Mouse (Mus musculus): ENCODE results near the gene Pms2.
A peak's percentile ranks its signal among the peaks of the same experiment; 100 is the strongest.

Pms2 gene

GRCm38 (mm10) chr5:143909417-143910400, at the start of gene Pms2, which contains the start of gene Aimp2:
Gene Pms2, plus strand, starts transcription at chr5:143909964.
Gene Aimp2, minus strand, starts transcription at chr5:143909847.
- DNase-seq (ENCODE audit: extremely low read depth, insufficient read length, low spot score) = peak; percentile 94

- DNase-seq (ENCODE audit: extremely low read depth, insufficient read length, low spot score) = no peak
These were observed 38.1 kb upstream of the Pms2 start for GRCm38 (mm10) chr5:143871547-143872169.

GRCm38 (mm10) chr5:143874571-143874970, 35.2 kb upstream of the Pms2 start:
- no peak for DNase-seq (ENCODE audit: extremely low read depth, insufficient read length, low spot score)

- DNase-seq (ENCODE audit: extremely low read depth, insufficient read length, low spot score) = no peak
These were observed 24.5 kb upstream of the Pms2 start for GRCm38 (mm10) chr5:143885274-143885673.

- DNase-seq (ENCODE audit: extremely low read depth, insufficient read length, low spot score) = no peak
These were observed 19.0 kb upstream of the Pms2 start for GRCm38 (mm10) chr5:143890741-143891140.

- no peak for DNase-seq (ENCODE audit: extremely low read depth, insufficient read length, low spot score)
These were observed 17.4 kb upstream of the Pms2 start for GRCm38 (mm10) chr5:143892255-143892886.

- no peak for DNase-seq (ENCODE audit: extremely low read depth, insufficient read length, low spot score)
These were observed 16.4 kb upstream of the Pms2 start for GRCm38 (mm10) chr5:143893396-143893795.

- no peak for DNase-seq (ENCODE audit: extremely low read depth, insufficient read length, low spot score)
These were observed 12.0 kb upstream of the Pms2 start, which contains the start of gene Ankrd61 for GRCm38 (mm10) chr5:143897635-143898330. Gene Ankrd61, minus strand, starts transcription at chr5:143897685.

GRCm38 (mm10) chr5:143902111-143902510, 7.7 kb upstream of the Pms2 start:
- no peak for DNase-seq (ENCODE audit: extremely low read depth, insufficient read length, low spot score)

GRCm38 (mm10) chr5:143903813-143904212, 6.0 kb upstream of the Pms2 start:
- DNase-seq (ENCODE audit: extremely low read depth, insufficient read length, low spot score) = no peak

- no peak for DNase-seq (ENCODE audit: extremely low read depth, insufficient read length, low spot score)
These were observed 3.3 kb upstream of the Pms2 start for GRCm38 (mm10) chr5:143906429-143906828.

GRCm38 (mm10) chr5:143908926-143909325, 838 bp upstream of the Pms2 start:
- DNase-seq (ENCODE audit: extremely low read depth, insufficient read length, low spot score) = no peak

- no peak for DNase-seq (ENCODE audit: extremely low read depth, insufficient read length, low spot score)
These were observed 6.5 kb downstream of the Pms2 start for GRCm38 (mm10) chr5:143916221-143916620.

GRCm38 (mm10) chr5:143917418-143917817, 7.7 kb downstream of the Pms2 start:
- DNase-seq (ENCODE audit: extremely low read depth, insufficient read length, low spot score) = peak; percentile 29

GRCm38 (mm10) chr5:143918120-143918519, 8.4 kb downstream of the Pms2 start:
- DNase-seq (ENCODE audit: extremely low read depth, insufficient read length, low spot score) = no peak

- DNase-seq (ENCODE audit: extremely low read depth, insufficient read length, low spot score) = no peak
These were observed 15.2 kb downstream of the Pms2 start for GRCm38 (mm10) chr5:143924781-143925452.

- DNase-seq (ENCODE audit: extremely low read depth, insufficient read length, low spot score) = no peak
These were observed 18.1 kb downstream of the Pms2 start, which contains the start of gene Gm42421 for GRCm38 (mm10) chr5:143927875-143928274. Gene Gm42421, plus strand, starts transcription at chr5:143928175.

- DNase-seq (ENCODE audit: extremely low read depth, insufficient read length, low spot score) = no peak
These were observed 19.5 kb downstream of the Pms2 start for GRCm38 (mm10) chr5:143929291-143929690.

- DNase-seq (ENCODE audit: extremely low read depth, insufficient read length, low spot score) = no peak
These were observed 20.9 kb downstream of the Pms2 start for GRCm38 (mm10) chr5:143930656-143931055.
